11 mouse cellular contexts compared by ENCODE assay signal in the genomic region with DNA sequence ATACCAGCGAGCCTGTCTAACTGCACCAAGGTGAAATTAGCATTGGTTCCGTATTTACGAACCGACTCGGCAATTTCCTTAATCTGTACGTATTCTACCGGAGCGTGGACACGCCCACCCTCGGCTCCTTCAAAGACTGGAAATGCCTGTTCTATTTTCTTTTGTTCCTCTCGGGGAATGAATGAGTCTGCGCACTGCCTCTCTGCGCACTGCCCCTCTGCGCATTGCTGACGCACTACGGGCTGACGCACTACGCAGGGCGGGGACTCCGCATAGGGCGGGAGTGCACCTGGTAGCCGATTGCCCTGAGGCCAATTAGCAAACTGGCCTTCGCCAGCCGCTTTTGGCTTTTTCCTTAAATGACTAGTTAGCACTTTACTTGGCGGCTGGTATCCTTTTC. TPM values are rescaled to one million over a fixed set of nuclear protein-coding genes. Genes with fewer than 3 reads are reported as not detected.
DNase-seq lines count a peak whose midpoint lies in the region; ATAC-seq and TF ChIP-seq lines count a peak whose summit lies in the region.
"Not testable (repeated sequence)": the region's sequence is repeated elsewhere in the genome, so short reads cannot be mapped to it uniquely, and the experiment has no call there.
"Had no signal": no experiment of that assay in that cellular context is flagged by ENCODE, and none has a peak within 500 bp of the region (broad histone marks: within the 10 kb centered on the region; RNA-seq: fewer than 3 reads in every experiment).

No protein-coding gene starts in this region.

- TF ChIP-seq POLR2A in small intestine, adult 2 months (IDR thresholded peaks at IDR 0.05; ENCODE audit: low read depth, low read length): not testable (repeated sequence)

- H3K9me3 ChIP-seq in embryonic facial prominence, embryonic 11.5 days (replicated peaks; ENCODE audit: control insufficient read depth, low read length); forebrain, postnatal 0 days (ENCODE audit: low read length); hindbrain, embryonic 11.5 days (ENCODE audit: control insufficient read depth, low read length); kidney, embryonic 14.5 days (ENCODE audit: control insufficient read depth, low read length); liver, embryonic 11.5 days (ENCODE audit: control insufficient read depth, low read length); midbrain, embryonic 11.5 days (ENCODE audit: control insufficient read depth, low read length): not testable (repeated sequence)

- H3K36me3 ChIP-seq in embryonic facial prominence, embryonic 11.5 days (replicated peaks; ENCODE audit: control insufficient read depth, insufficient read depth, low read depth, low read length); forebrain, postnatal 0 days (ENCODE audit: insufficient read depth); hindbrain, embryonic 11.5 days (ENCODE audit: control insufficient read depth, insufficient read depth, low read length); kidney, embryonic 14.5 days (ENCODE audit: control insufficient read depth, insufficient read depth, low read length); liver, embryonic 11.5 days (ENCODE audit: control insufficient read depth, insufficient read depth, low read length); midbrain, embryonic 11.5 days (ENCODE audit: control insufficient read depth, insufficient read depth, low read length); small intestine, adult 2 months (ENCODE audit: control insufficient read depth, insufficient read depth, low read length): not testable (repeated sequence)

- H3K27ac ChIP-seq in embryonic facial prominence, embryonic 11.5 days (replicated peaks; ENCODE audit: low read depth, low read length); hindbrain, embryonic 11.5 days (ENCODE audit: low read depth, low read length); kidney, embryonic 14.5 days (ENCODE audit: low read depth, low read length); liver, embryonic 11.5 days (ENCODE audit: low read depth, low read length); midbrain, embryonic 11.5 days (ENCODE audit: low read depth, low read length): not testable (repeated sequence)
- H3K27ac ChIP-seq in forebrain, postnatal 0 days (ENCODE audit: low read depth, low read length): peak overlapping the region; percentile 73
- H3K27ac ChIP-seq in small intestine, adult 2 months (ENCODE audit: insufficient read depth, low read depth, low read length): peak overlapping the region; percentile 67

- peak overlapping the region; percentile 23 for H3K4me3 ChIP-seq in embryonic facial prominence, embryonic 11.5 days (ENCODE audit: low read depth, low read length)
- H3K4me3 ChIP-seq in forebrain, postnatal 0 days (ENCODE audit: low read depth, low read length): peak overlapping the region; percentile 29
- peak overlapping the region; percentile 8; the same call in 1 of the 2 replicates for H3K4me3 ChIP-seq in hindbrain, embryonic 11.5 days (ENCODE audit: low read depth, low read length)
- H3K4me3 ChIP-seq in kidney, embryonic 14.5 days (ENCODE audit: low read length): peak overlapping the region; percentile 32; the same call in 1 of the 2 replicates
- H3K4me3 ChIP-seq in liver, embryonic 11.5 days (ENCODE audit: low read depth, low read length): peak overlapping the region; percentile 32
- H3K4me3 ChIP-seq in midbrain, embryonic 11.5 days (ENCODE audit: low read depth, low read length): peak overlapping the region; percentile 25; the same call in 1 of the 2 replicates
- H3K4me3 ChIP-seq in small intestine, adult 2 months (ENCODE audit: low read depth, low read length): peak overlapping the region; percentile 57

- H3K27me3 ChIP-seq in embryonic facial prominence, embryonic 11.5 days (ENCODE audit: control insufficient read depth, insufficient read depth, low read length); forebrain, postnatal 0 days (ENCODE audit: insufficient read depth, low read length); hindbrain, embryonic 11.5 days (ENCODE audit: control insufficient read depth, insufficient read depth, low read length); kidney, embryonic 14.5 days (ENCODE audit: control insufficient read depth, insufficient read depth, low read length); liver, embryonic 11.5 days (replicated peaks; ENCODE audit: control insufficient read depth, insufficient read depth, low read length); midbrain, embryonic 11.5 days (ENCODE audit: control insufficient read depth, insufficient read depth, low read length); small intestine, adult 2 months (ENCODE audit: control insufficient read depth, insufficient read depth, low read length): not testable (repeated sequence)

- not testable (repeated sequence) for H3K4me2 ChIP-seq in embryonic facial prominence, embryonic 11.5 days (ENCODE audit: low read depth, low read length); hindbrain, embryonic 11.5 days (replicated peaks; ENCODE audit: low read depth, low read length); kidney, embryonic 14.5 days (replicated peaks; ENCODE audit: low read depth, low read length); liver, embryonic 11.5 days; midbrain, embryonic 11.5 days
- H3K4me2 ChIP-seq in forebrain, postnatal 0 days (ENCODE audit: low read depth): peak overlapping the region; percentile 29; the same call in 1 of the 2 replicates

- ATAC-seq in embryonic facial prominence, embryonic 11.5 days (replicated peaks; ENCODE audit: insufficient number of reproducible peaks, low FRiP score, low TSS enrichment, low read depth); forebrain, postnatal 0 days; hindbrain, embryonic 11.5 days (ENCODE audit: low FRiP score); kidney, embryonic 14.5 days (ENCODE audit: low FRiP score, low TSS enrichment); liver, embryonic 11.5 days (replicated peaks; ENCODE audit: low FRiP score); midbrain, embryonic 11.5 days (ENCODE audit: low FRiP score): not testable (repeated sequence)

- not testable (repeated sequence) for H3K9ac ChIP-seq in embryonic facial prominence, embryonic 11.5 days (replicated peaks; ENCODE audit: low read length); hindbrain, embryonic 11.5 days (ENCODE audit: low read depth, low read length); kidney, embryonic 14.5 days (ENCODE audit: low read depth, low read length); liver, embryonic 11.5 days (ENCODE audit: low read depth, low read length); midbrain, embryonic 11.5 days (ENCODE audit: low read length)
- H3K9ac ChIP-seq in forebrain, postnatal 0 days: 0 out of 2 replicates have a peak overlapping the region, but pooled peaks have one; percentile 33

- 50% methylated on average over 1 of the region's 25 CpGs for WGBS in embryonic facial prominence, embryonic 11.5 days
- WGBS in forebrain, postnatal 0 days: 15% methylated on average over 7 of the region's 25 CpGs
- 43% methylated on average over 5 of the region's 25 CpGs for WGBS in hindbrain, embryonic 11.5 days
- 15% methylated on average over 5 of the region's 25 CpGs for WGBS in kidney, embryonic 14.5 days
- WGBS in liver, embryonic 11.5 days: 40% methylated on average over 7 of the region's 25 CpGs
- WGBS in midbrain, embryonic 11.5 days: 17% methylated on average over 3 of the region's 25 CpGs
- 27% methylated on average over 14 of the region's 25 CpGs for WGBS in small intestine, adult 2 months

- not testable (repeated sequence) for TF ChIP-seq CTCF in forebrain, postnatal 0 days (IDR thresholded peaks at IDR 0.05; ENCODE audit: low read depth); small intestine, adult 2 months (IDR thresholded peaks at IDR 0.05; ENCODE audit: extremely low read depth, insufficient read length, insufficient replicate concordance, low read depth, low read length)

- H3K4me1 ChIP-seq in embryonic facial prominence, embryonic 11.5 days (ENCODE audit: control insufficient read depth, insufficient read depth, low read length); forebrain, postnatal 0 days (ENCODE audit: insufficient read depth); hindbrain, embryonic 11.5 days (replicated peaks; ENCODE audit: control insufficient read depth, insufficient read depth, low read length); kidney, embryonic 14.5 days (ENCODE audit: control insufficient read depth, insufficient read depth, low read length); liver, embryonic 11.5 days (replicated peaks; ENCODE audit: control insufficient read depth, insufficient read depth, low read length); midbrain, embryonic 11.5 days (ENCODE audit: control insufficient read depth, insufficient read depth, low read length); small intestine, adult 2 months (ENCODE audit: control insufficient read depth, insufficient read depth, insufficient read length, low read length): not testable (repeated sequence)

- DNase-seq in embryonic facial prominence, embryonic 11.5 days (ENCODE audit: low spot score); forebrain, postnatal 0 days; hindbrain, embryonic 11.5 days (ENCODE audit: low spot score); liver, embryonic 11.5 days (ENCODE audit: low spot score); midbrain, embryonic 11.5 days (ENCODE audit: low spot score, missing footprints): not testable (repeated sequence)

RNA-seq across cellular contexts. Expression of a gene that starts 4.6 kb away (rescaled TPM):
- polyA plus RNA-seq in embryonic facial prominence, embryonic 11.5 days (2014; fragmentation: Nextera tagmentation; extraction: Ambion mirVana): 59.9 and 68.6 TPM in 2 replicates
- total RNA-seq in forebrain, postnatal 0 days (2014; rRNA removed): 150 and 222 TPM in 2 replicates
- polyA plus RNA-seq in forebrain, postnatal 0 days (2015; fragmentation: Nextera tagmentation; extraction: Ambion mirVana): 79.1 and 115 TPM in 2 replicates
- 70.1 and 77.6 TPM in 2 replicates for polyA plus RNA-seq in hindbrain, embryonic 11.5 days (2014; fragmentation: Nextera tagmentation; extraction: Ambion mirVana)
- polyA plus RNA-seq in kidney, embryonic 14.5 days (2014; fragmentation: Nextera tagmentation; extraction: Ambion mirVana): 43.7 and 68.8 TPM in 2 replicates
- polyA plus RNA-seq in liver, embryonic 11.5 days (2014; fragmentation: Nextera tagmentation; extraction: Ambion mirVana): 53.9 and 61.2 TPM in 2 replicates
- polyA plus RNA-seq in midbrain, embryonic 11.5 days (2014; fragmentation: Nextera tagmentation; extraction: Ambion mirVana): 72.7 and 76.1 TPM in 2 replicates
- 18.7 and 30.9 TPM in 2 replicates for polyA plus RNA-seq in small intestine, adult 2 months (2012; rRNA removed)

RNA-seq across cellular contexts. Expression of a gene that starts 24.1 kb away (rescaled TPM):
- polyA plus RNA-seq in embryonic facial prominence, embryonic 11.5 days (2014; fragmentation: Nextera tagmentation; extraction: Ambion mirVana): 0.32 and 0.33 TPM in 2 replicates
- total RNA-seq in forebrain, postnatal 0 days (2014; rRNA removed): 0.92 and 2.8 TPM in 2 replicates
- 0.80 and 1.5 TPM in 2 replicates for polyA plus RNA-seq in forebrain, postnatal 0 days (2015; fragmentation: Nextera tagmentation; extraction: Ambion mirVana)
- 0.46 and 0.75 TPM in 2 replicates for polyA plus RNA-seq in hindbrain, embryonic 11.5 days (2014; fragmentation: Nextera tagmentation; extraction: Ambion mirVana)
- 0.10 and 0.14 TPM in 2 replicates for polyA plus RNA-seq in kidney, embryonic 14.5 days (2014; fragmentation: Nextera tagmentation; extraction: Ambion mirVana)
- 0.12 and 0.26 TPM in 2 replicates for polyA plus RNA-seq in liver, embryonic 11.5 days (2014; fragmentation: Nextera tagmentation; extraction: Ambion mirVana)
- 0.21 and 0.29 TPM in 2 replicates for polyA plus RNA-seq in midbrain, embryonic 11.5 days (2014; fragmentation: Nextera tagmentation; extraction: Ambion mirVana)
- 0.88 and 2.6 TPM in 2 replicates for polyA plus RNA-seq in small intestine, adult 2 months (2012; rRNA removed)
- total RNA-seq: gastrocnemius, postnatal 14 days had no signal
- polyA plus RNA-seq: activated CD4-positive, CD25-positive, alpha-beta regulatory T cell, adult 4 months had no signal

RNA-seq across cellular contexts. Expression of a gene that starts 33.8 kb away (rescaled TPM):
- polyA plus RNA-seq in embryonic facial prominence, embryonic 11.5 days (2014; fragmentation: Nextera tagmentation; extraction: Ambion mirVana): 11.1 and 11.4 TPM in 2 replicates
- total RNA-seq in forebrain, postnatal 0 days (2014; rRNA removed): 17.4 and 18.1 TPM in 2 replicates
- polyA plus RNA-seq in forebrain, postnatal 0 days (2015; fragmentation: Nextera tagmentation; extraction: Ambion mirVana): 2.9 and 5.0 TPM in 2 replicates
- 8.7 and 11.7 TPM in 2 replicates for polyA plus RNA-seq in hindbrain, embryonic 11.5 days (2014; fragmentation: Nextera tagmentation; extraction: Ambion mirVana)
- polyA plus RNA-seq in kidney, embryonic 14.5 days (2014; fragmentation: Nextera tagmentation; extraction: Ambion mirVana): 10.3 and 11.3 TPM in 2 replicates
- polyA plus RNA-seq in liver, embryonic 11.5 days (2014; fragmentation: Nextera tagmentation; extraction: Ambion mirVana): 12.8 and 13.8 TPM in 2 replicates
- 10.5 and 11.1 TPM in 2 replicates for polyA plus RNA-seq in midbrain, embryonic 11.5 days (2014; fragmentation: Nextera tagmentation; extraction: Ambion mirVana)
- polyA plus RNA-seq in small intestine, adult 2 months (2012; rRNA removed): 8.3 TPM in 2 replicates

RNA-seq across cellular contexts. Expression of a gene that starts 37.6 kb away (rescaled TPM):
- not detected in 2 replicates for polyA plus RNA-seq in embryonic facial prominence, embryonic 11.5 days (2014; fragmentation: Nextera tagmentation; extraction: Ambion mirVana)
- not detected in 2 replicates for total RNA-seq in forebrain, postnatal 0 days (2014; rRNA removed)
- polyA plus RNA-seq in forebrain, postnatal 0 days (2015; fragmentation: Nextera tagmentation; extraction: Ambion mirVana): not detected in 2 replicates
- not detected in 2 replicates for polyA plus RNA-seq in hindbrain, embryonic 11.5 days (2014; fragmentation: Nextera tagmentation; extraction: Ambion mirVana)
- not detected in 2 replicates for polyA plus RNA-seq in kidney, embryonic 14.5 days (2014; fragmentation: Nextera tagmentation; extraction: Ambion mirVana)
- not detected in 2 replicates for polyA plus RNA-seq in liver, embryonic 11.5 days (2014; fragmentation: Nextera tagmentation; extraction: Ambion mirVana)
- not detected in 2 replicates for polyA plus RNA-seq in midbrain, embryonic 11.5 days (2014; fragmentation: Nextera tagmentation; extraction: Ambion mirVana)
- polyA plus RNA-seq in small intestine, adult 2 months (2012; rRNA removed): not detected in 2 replicates
- total RNA-seq: gastrocnemius, postnatal 14 days; heart, postnatal 4 days had no signal
- polyA plus RNA-seq: activated CD4-positive, CD25-positive, alpha-beta regulatory T cell, adult 4 months; large intestine, adult 2 months had no signal

RNA-seq across cellular contexts. Expression of a gene that starts 52.3 kb away (rescaled TPM):
- polyA plus RNA-seq in embryonic facial prominence, embryonic 11.5 days (2014; fragmentation: Nextera tagmentation; extraction: Ambion mirVana): 15.7 and 16.8 TPM in 2 replicates
- total RNA-seq in forebrain, postnatal 0 days (2014; rRNA removed): 29.2 and 32.9 TPM in 2 replicates
- 6.7 and 8.5 TPM in 2 replicates for polyA plus RNA-seq in forebrain, postnatal 0 days (2015; fragmentation: Nextera tagmentation; extraction: Ambion mirVana)
- polyA plus RNA-seq in hindbrain, embryonic 11.5 days (2014; fragmentation: Nextera tagmentation; extraction: Ambion mirVana): 14.2 and 15.7 TPM in 2 replicates
- polyA plus RNA-seq in kidney, embryonic 14.5 days (2014; fragmentation: Nextera tagmentation; extraction: Ambion mirVana): 23.2 and 25.7 TPM in 2 replicates
- 12.8 and 17.4 TPM in 2 replicates for polyA plus RNA-seq in liver, embryonic 11.5 days (2014; fragmentation: Nextera tagmentation; extraction: Ambion mirVana)
- 14.9 and 16.8 TPM in 2 replicates for polyA plus RNA-seq in midbrain, embryonic 11.5 days (2014; fragmentation: Nextera tagmentation; extraction: Ambion mirVana)
- polyA plus RNA-seq in small intestine, adult 2 months (2012; rRNA removed): 10.0 and 15.1 TPM in 2 replicates
